Mouse (Mus musculus) liver, postnatal 0 days (tissue): ENCODE measurements around the gene Npepl1.

Experiments used
- CTCF ChIP-seq: sonication (generic); IDR thresholded peaks from 2 replicates; pipeline ENCODE4 v1.5.1; 2016; ENCODE audit warnings: antibody characterized with exemption, low read depth
- EP300 ChIP-seq: IDR thresholded peaks from 2 replicates; pipeline ENCODE4 v1.6.1; 2016; ENCODE audit warnings: antibody characterized with exemption, low read depth, mild to moderate bottlenecking

DNA sequence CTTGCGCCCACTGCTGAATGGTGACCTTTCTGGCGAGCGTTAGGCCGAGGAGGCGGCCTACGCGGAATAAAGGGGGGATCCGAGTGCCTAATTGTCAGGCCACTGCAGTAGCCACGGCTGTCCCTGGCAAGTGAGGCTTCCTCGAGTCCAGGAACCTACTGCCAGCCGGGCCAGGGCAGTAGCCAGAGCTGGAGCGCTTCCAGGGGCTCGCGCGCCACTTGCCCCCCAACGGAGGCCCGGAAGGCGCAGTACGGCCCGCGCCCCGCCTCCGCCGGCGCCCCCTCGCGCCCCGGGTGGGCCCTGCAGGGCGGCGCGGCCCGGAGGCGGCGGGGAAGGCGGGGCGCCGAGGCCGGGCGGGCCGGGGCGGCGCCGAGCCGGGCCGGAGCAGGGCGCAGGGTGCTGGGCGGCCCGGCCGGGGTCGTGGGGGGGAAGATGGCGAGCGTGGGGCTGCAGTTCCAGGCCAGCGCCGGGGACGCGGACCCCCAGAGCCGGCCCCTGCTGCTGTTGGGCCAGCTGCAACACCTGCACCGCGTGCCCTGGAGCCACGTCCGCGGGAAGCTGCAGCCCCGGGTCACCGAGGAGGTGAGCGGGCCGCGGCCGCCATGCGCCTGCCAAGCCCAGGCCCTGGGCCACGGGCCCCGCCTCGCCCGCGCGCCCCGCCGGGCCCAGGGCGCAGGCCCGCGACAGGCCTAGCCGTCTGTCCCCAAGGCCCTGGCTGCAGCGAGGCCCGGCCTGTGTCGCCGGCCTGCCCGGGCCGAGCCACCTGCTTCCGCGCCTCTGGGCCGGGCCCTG, at the start of gene Npepl1:
- TF ChIP-seq EP300, result no peak
- peak; percentile 34 for TF ChIP-seq CTCF
